7 mouse cellular contexts compared by ENCODE assay signal in genomic region chr2:158410022-158411014, GRCm38 (mm10). TPM values are rescaled to one million over a fixed set of nuclear protein-coding genes. Genes with fewer than 3 reads are reported as not detected.
DNase-seq lines count a peak whose midpoint lies in the region; ATAC-seq and TF ChIP-seq lines count a peak whose summit lies in the region.

No protein-coding gene starts in this region.

- ATAC-seq in Patski: peak; percentile 61
- peak; percentile 4 for ATAC-seq in cerebellum, adult (ENCODE audit: insufficient number of reproducible peaks, low FRiP score, low TSS enrichment)
- peak; percentile 64 for ATAC-seq in forebrain, embryonic 11.5 days (replicated peaks; ENCODE audit: low FRiP score)
- ATAC-seq in midbrain, embryonic 11.5 days (ENCODE audit: low FRiP score): peak; percentile 70

- intact Hi-C loops in heart, postnatal 36 days (cut with DNase I): loop anchor here (10.0 kb wide), 1 partner anchor 214 kb away; the partner anchor contains the start of gene Actr5

- POLR2A ChIA-PET in Patski (lab: Charles Lee): interaction anchor here (0.5 kb wide), 1 partner anchor 7 kb away, joined by 3 read pairs; no protein-coding TSS in a partner anchor

- TF ChIP-seq CTCF in Patski (IDR thresholded peaks at IDR 0.05): peak; percentile 30

- CTCF ChIA-PET in Patski (lab: Charles Lee): interaction anchor here (1.5 kb wide), 1 partner anchor 70 kb away, joined by 3 read pairs; no protein-coding TSS in a partner anchor

- in situ Hi-C loops in Patski (cut with MboI; ENCODE audit: low pct_unique_long_range_greater_than_20kb): no loop called here

- peak overlapping the region; percentile 69 for H3K4me2 ChIP-seq in forebrain, embryonic 11.5 days (ENCODE audit: low read depth, low read length, severe bottlenecking)
- peak overlapping the region; percentile 73 for H3K4me2 ChIP-seq in midbrain, embryonic 11.5 days

- H3K4me3 ChIP-seq in forebrain, embryonic 11.5 days (ENCODE audit: low read depth, low read length): peak overlapping the region; percentile 93
- H3K4me3 ChIP-seq in limb, embryonic 10.5 days: peak overlapping the region; percentile 93
- peak overlapping the region; percentile 91 for H3K4me3 ChIP-seq in midbrain, embryonic 11.5 days (ENCODE audit: low read depth, low read length)

- no peak for DNase-seq in Patski (ENCODE audit: low read depth, low spot score)
- DNase-seq in forebrain, embryonic 11.5 days (ENCODE audit: low spot score): peak; percentile 72
- peak; percentile 32 to 33 for DNase-seq in heart, postnatal 36 days
- DNase-seq in limb, embryonic 10.5 days (ENCODE audit: low spot score): peak; percentile 55
- DNase-seq in midbrain, embryonic 11.5 days (ENCODE audit: low spot score, missing footprints): peak; percentile 89
- DNase-seq in spleen, adult 12 weeks (ENCODE audit: low spot score): peak; percentile 40

- no peaks in the 10 kb centered on the region for H3K9me3 ChIP-seq in forebrain, embryonic 11.5 days (ENCODE audit: control insufficient read depth, low read length)
- no peaks in the 10 kb centered on the region for H3K9me3 ChIP-seq in limb, embryonic 10.5 days (replicated peaks)
- H3K9me3 ChIP-seq in midbrain, embryonic 11.5 days (ENCODE audit: control insufficient read depth, low read length): no peaks in the 10 kb centered on the region

- peak overlapping the region; percentile 50; the same call in 1 of the 2 replicates for H3K27ac ChIP-seq in forebrain, embryonic 11.5 days (ENCODE audit: low read depth, low read length)
- H3K27ac ChIP-seq in limb, embryonic 10.5 days: peak overlapping the region; percentile 93
- H3K27ac ChIP-seq in midbrain, embryonic 11.5 days (ENCODE audit: low read depth, low read length): peak overlapping the region; percentile 52; the same call in 1 of the 2 replicates

- 4% methylated on average over 47 of the region's 67 CpGs for WGBS in forebrain, embryonic 11.5 days
- WGBS in limb, embryonic 10.5 days: 2% methylated on average over 67 of the region's 67 CpGs
- 4% methylated on average over 43 of the region's 67 CpGs for WGBS in midbrain, embryonic 11.5 days

- H3K36me3 ChIP-seq in forebrain, embryonic 11.5 days (ENCODE audit: control insufficient read depth, insufficient read depth, low read length): no peaks in the 10 kb centered on the region
- H3K36me3 ChIP-seq in limb, embryonic 10.5 days: no peaks in the 10 kb centered on the region
- no peaks in the 10 kb centered on the region for H3K36me3 ChIP-seq in midbrain, embryonic 11.5 days (ENCODE audit: control insufficient read depth, insufficient read depth, low read length)

- H3K4me1 ChIP-seq in forebrain, embryonic 11.5 days (replicated peaks; ENCODE audit: control insufficient read depth, insufficient read depth, low read length): peaks cover 4% of the 10 kb centered on the region; the same call in 1 of the 2 replicates
- peaks cover 19% of the 10 kb centered on the region for H3K4me1 ChIP-seq in limb, embryonic 10.5 days
- peaks cover 8% of the 10 kb centered on the region; the same call in 1 of the 2 replicates for H3K4me1 ChIP-seq in midbrain, embryonic 11.5 days (ENCODE audit: control insufficient read depth, insufficient read depth, low read length)

- peaks cover 11% of the 10 kb centered on the region for H3K27me3 ChIP-seq in Patski
- no peaks in the 10 kb centered on the region for H3K27me3 ChIP-seq in forebrain, embryonic 11.5 days (ENCODE audit: control insufficient read depth, insufficient read depth, low read length)
- no peaks in the 10 kb centered on the region for H3K27me3 ChIP-seq in limb, embryonic 10.5 days (ENCODE audit: low read depth, poor library complexity, severe bottlenecking)
- no peaks in the 10 kb centered on the region for H3K27me3 ChIP-seq in midbrain, embryonic 11.5 days (ENCODE audit: control insufficient read depth, insufficient read depth, low read length)

- peak overlapping the region; percentile 88 for H3K9ac ChIP-seq in forebrain, embryonic 11.5 days (ENCODE audit: low read length)
- H3K9ac ChIP-seq in midbrain, embryonic 11.5 days (ENCODE audit: low read length): peak overlapping the region; percentile 91

RNA-seq across cellular contexts. Expression of gene Ralgapb, which starts 0.7 kb away (rescaled TPM):
- polyA plus RNA-seq in Patski (2021): 46.2 TPM
- polyA plus RNA-seq in forebrain, embryonic 11.5 days (2014; fragmentation: Nextera tagmentation; extraction: Ambion mirVana): 23.2 and 25.1 TPM in 2 replicates
- 10 to 100 TPM; 33.1 to 34.6 TPM for total RNA-seq in heart, postnatal 36 days (2021)
- 10.7 and 12.6 TPM in 2 replicates for polyA plus RNA-seq in limb, embryonic 10.5 days (2016; fragmentation: Nextera tagmentation; extraction: Ambion mirVana)
- polyA plus RNA-seq in midbrain, embryonic 11.5 days (2014; fragmentation: Nextera tagmentation; extraction: Ambion mirVana): 20.1 and 22.4 TPM in 2 replicates

RNA-seq across cellular contexts. Expression of gene Snhg11, which starts 34.9 kb away (rescaled TPM):
- not detected for polyA plus RNA-seq in Patski (2021)
- 20.2 and 23.8 TPM in 2 replicates for polyA plus RNA-seq in forebrain, embryonic 11.5 days (2014; fragmentation: Nextera tagmentation; extraction: Ambion mirVana)
- not detected for total RNA-seq in heart, postnatal 36 days (2021)
- polyA plus RNA-seq in limb, embryonic 10.5 days (2016; fragmentation: Nextera tagmentation; extraction: Ambion mirVana): 7.0 TPM in 2 replicates
- 19.8 and 24.1 TPM in 2 replicates for polyA plus RNA-seq in midbrain, embryonic 11.5 days (2014; fragmentation: Nextera tagmentation; extraction: Ambion mirVana)

Comparison
In these comparisons a context has a peak if more than half of its experiments do, and no peak if none do; other contexts are left out.
1. ATAC-seq: peak in every context shown above with its lines; median percentile 70 in midbrain, embryonic 11.5 days; 64 in forebrain, embryonic 11.5 days; 61 in Patski; 4 in cerebellum, adult.